Mouse (Mus musculus): Measurements from ENCODE around the gene Fem1b.

Fem1b gene

GRCm38 (mm10) chr9:62777461-62777860 is 34.3 kb downstream of the Fem1b start:
- DNase-seq: peak; percentile 70 to 73

DNA sequence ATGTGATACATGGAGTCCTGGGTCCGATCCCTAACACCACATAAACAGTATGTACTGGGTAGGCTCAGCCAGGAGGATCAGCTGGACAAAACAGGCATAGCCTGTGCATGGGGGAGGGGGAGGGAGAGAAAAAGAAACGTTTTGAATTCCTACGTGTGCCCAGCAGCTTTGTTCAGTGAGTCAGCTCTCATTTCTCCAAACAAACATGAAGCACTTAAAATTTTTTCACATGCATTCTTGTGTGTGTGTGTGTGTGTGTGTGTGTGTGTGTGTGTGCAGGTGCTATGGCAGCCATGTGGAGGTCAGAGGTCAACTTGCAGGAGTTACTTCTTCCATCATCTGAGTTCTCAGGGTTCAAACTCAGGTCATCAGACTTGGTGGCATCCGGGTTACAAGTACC is 36.3 kb downstream of the Fem1b start:
- DNase-seq: no peak

GRCm38 (mm10) chr9:62772746-62773145 is 39.0 kb downstream of the Fem1b start:
- no peak for DNase-seq

GRCm38 (mm10) chr9:62768361-62768760 is 43.4 kb downstream of the Fem1b start:
- DNase-seq: no peak

DNA sequence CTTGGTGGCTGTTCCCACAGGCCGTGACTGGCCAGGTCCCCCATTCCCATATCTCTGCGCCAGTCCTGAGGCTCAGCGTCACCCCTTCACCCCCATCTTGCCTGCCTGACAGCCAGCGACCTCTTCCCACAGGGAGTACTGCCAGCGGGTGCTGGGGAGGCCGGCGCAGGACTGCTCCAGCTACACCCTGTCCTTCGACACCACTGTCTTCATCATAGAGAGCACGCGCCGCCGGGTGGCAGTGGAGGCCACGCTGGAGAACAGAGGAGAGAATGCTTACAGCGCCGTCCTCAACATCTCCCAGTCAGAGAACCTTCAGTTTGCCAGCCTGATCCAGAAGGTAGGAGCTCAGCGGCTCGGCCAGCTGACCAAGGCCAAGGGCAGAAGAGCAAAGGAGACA is 44.3 kb downstream of the Fem1b start:
- DNase-seq: no peak

- DNase-seq: no peak
These were observed 46.4 kb downstream of the Fem1b start for GRCm38 (mm10) chr9:62765346-62765745.

- no peak for DNase-seq
These were observed 48.3 kb downstream of the Fem1b start for GRCm38 (mm10) chr9:62763478-62763877.

- DNase-seq: no peak
These were observed 52.1 kb downstream of the Fem1b start for GRCm38 (mm10) chr9:62759601-62760000.

DNA sequence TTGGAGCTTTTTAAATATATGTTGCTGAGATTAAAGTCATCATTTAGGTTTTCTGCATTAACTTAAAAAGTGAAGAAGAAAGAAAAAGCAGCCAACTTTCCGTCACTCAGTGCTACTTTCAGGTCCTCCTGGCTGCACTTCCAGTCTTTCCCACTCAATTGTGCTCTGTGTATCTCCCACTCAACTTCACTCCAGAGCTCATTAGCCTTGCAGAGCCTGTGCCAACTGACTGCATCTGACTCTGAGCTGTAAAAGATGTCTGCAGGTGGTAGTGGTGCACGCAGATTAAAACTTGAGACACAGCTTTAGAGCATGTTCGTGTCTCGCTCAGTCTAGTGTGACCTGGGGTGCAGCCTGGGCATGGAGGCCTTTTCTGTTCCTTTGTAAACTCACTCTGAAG is 53.4 kb downstream of the Fem1b start:
- no peak for DNase-seq

GRCm38 (mm10) chr9:62750381-62750780 is 61.4 kb downstream of the Fem1b start:
- no peak for DNase-seq

DNA sequence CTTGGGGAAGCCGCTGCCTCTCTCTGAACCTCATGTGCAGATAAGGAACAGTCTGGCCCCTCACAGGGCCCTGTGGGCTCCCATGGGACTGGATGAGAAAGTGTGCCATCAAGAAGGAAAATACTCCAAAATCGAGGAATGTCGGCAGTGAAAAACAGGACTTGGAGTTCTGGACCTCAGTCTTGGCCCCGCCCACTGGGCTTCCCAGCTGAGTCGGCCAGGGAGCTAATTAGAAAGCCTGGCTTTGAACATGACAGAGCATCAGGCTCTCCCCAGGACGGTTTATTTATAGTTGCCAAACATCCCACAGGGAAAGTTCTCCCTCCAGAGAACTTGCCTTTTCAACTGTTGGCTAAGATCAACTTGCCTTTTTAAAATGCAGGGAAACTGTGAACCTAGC is 62.1 kb downstream of the Fem1b start:
- DNase-seq: no peak

- DNase-seq: no peak
These were observed 65.1 kb downstream of the Fem1b start for GRCm38 (mm10) chr9:62746646-62747045.

DNA sequence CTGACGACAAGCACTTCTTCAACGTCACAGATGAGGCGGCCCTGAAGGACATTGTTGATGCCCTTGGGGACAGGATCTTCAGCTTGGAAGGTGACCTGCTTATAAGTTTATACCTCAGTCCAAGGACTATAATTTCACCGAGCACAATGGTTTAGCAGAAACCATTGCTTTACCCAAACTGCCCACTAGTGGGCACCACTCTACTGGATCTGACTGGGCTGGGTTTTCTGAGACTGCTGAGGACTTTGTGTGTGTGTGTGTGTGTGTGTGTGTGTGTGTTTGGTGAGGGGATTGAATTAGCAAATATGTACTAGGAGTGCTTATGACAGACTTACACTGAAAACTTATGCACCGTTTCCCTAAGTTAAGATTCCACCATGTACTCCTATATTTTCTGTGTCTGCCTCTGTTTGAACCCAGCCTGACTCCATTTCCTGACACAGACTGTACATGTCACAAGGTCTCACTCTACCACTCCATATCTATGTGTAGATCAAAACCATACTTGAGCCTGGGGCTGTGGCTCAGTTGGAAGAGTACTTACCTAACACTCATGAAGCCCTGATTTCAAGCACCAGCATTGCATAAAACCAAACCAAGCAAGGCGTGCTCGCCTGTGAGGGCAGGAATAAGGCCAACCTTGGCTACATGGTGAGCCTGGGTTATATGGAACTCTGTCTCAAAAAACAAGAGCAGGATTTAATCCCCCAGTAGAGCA is 67.0 kb downstream of the Fem1b start:
- peak; percentile 36 to 50 for DNase-seq

Data from cerebellum, postnatal 36 days (tissue).